Mouse (Mus musculus) heart, postnatal 36 days (tissue): ENCODE results near the gene Necab2. TPM values are rescaled to one million over a fixed set of nuclear protein-coding genes. Genes with fewer than 3 reads are reported as not detected.

Source experiments
- DNase-seq, 2 experiments: peaks; one replicate each; pipeline ENCODE4 v3.0.0; 2021 to 2022
- intact Hi-C: fragments of 180-260 bp; cut with DNase I; formaldehyde crosslinking; loops from one replicate; pipeline ENCODE4 v1.15.1; 2025
- total RNA-seq, 2 experiments: library from RNA; stranded (reverse); gene quantifications; 2 replicates each; pipeline ENCODE4 v1.2.3; 2021

Necab2 gene
- total RNA-seq, 2 experiments from 2014 or later: not detected

DNA sequence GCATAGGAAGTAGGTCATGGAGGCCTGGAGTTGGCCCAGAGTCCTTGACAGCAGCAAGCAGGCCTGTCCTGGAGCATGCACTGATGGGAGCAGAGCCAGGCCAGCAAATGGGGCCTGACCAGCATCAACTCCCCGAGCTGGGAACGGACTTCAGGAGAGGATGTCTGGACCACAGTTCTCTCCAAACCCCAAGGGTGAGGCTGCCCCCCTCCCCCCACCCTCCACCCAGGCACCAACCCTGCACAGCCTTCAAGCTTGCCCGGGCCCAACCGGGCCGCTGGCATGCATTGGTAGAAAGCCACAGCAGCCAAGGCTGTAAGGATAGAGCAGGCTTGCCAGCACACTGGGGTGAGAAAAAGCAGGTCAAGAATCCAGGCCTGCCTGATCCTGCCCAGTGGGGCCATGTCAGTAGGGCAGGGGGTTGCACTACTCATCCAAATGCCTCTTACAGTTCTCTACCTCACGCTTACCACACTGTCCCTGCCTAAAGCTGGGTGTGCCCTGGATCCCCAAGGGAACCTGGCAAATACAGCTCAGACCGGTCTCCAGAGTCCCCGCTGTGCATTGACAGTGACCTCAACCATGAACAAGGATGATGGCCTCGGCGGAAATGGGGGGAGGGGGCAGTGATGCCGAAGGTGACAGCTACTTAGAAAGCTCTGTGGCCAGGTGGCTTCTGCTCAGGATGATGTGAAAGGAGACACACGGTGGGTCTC, 18.7 kb upstream of the Necab2 start:
- intact Hi-C loops: no loop called here
- DNase-seq: peak in 1 of 2 experiments; percentile 39

DNA sequence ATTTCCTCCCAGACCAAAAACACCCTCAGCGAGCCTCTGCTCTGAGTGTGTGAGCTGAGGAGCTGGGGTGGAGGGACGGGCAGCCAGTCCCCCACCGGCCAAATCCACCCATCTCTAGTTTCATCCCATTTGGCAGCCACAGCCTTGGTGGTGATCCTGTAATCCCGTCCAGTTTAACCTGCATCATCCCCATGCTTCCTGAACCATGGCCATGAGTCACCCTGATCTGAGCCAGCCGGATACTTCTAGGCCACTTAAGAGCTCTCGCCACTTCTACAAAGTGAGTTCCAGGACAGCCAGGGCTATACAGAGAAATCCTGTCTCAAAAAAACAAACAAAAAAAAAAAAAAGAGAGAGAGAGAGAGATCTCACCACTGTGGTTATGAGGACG, 18.2 kb upstream of the Necab2 start:
- intact Hi-C loops: no loop called here
- DNase-seq: no peak

DNA sequence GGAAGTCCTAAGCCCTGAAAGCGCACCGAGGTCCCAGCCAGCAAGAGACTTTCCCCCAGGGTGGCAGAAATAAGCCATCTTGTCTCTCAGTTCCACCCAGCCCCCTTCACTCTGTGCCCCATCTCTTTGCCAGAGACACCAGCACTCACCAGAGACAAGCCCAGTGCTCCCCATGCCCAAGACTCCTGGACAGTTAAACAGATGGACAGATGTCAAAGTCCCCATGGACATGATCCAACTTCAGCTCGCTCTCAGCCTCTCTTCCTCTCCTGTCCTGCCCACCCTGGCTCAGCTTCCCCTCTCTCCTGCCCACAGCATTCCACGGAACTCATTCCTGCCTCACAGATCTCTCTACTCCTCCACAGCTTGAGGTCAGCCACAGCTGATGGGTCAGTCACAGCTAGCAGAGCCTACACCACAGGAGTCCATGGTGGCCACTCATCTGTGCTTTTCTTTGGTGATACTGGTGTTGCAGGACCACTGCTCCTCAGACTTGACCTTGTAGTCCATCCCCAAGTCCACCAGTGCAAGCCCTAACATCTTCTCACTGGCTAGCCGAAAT, 17.7 kb upstream of the Necab2 start:
- DNase-seq: no peak
- intact Hi-C loops: no loop called here

GRCm38 (mm10) chr8:119429552-119429951, 17.0 kb upstream of the Necab2 start:
- no peak for DNase-seq
- intact Hi-C loops: no loop called here

GRCm38 (mm10) chr8:119430250-119430649, 16.3 kb upstream of the Necab2 start:
- intact Hi-C loops: no loop called here

DNA sequence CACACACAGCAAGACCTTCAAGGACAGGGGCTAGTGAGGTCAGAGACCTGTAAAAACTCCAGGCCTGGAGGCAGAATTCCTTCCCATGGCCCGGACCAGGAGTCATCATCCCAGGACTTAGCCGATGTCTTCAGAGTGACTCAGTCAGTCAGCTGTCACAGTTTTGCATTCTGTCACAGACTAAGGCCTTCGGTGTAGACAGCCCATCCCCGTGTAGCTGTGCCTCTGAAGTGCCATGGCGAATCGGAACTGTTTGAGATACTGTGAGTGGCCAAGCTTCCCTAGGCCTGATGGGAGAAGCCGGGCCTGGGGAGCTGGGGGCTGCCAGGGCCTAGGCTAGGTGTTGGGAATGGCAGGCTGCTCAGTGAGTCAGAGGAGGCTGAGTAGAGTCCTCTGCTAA, 15.8 kb upstream of the Necab2 start:
- intact Hi-C loops: no loop called here
- no peak for DNase-seq

More at GRCm38 (mm10) chr8:119430250-119430649, 16.3 kb upstream of the Necab2 start:
- no peak for DNase-seq

- no peak for DNase-seq
- intact Hi-C loops: no loop called here
Observed at GRCm38 (mm10) chr8:119432372-119432771, 14.1 kb upstream of the Necab2 start.

DNA sequence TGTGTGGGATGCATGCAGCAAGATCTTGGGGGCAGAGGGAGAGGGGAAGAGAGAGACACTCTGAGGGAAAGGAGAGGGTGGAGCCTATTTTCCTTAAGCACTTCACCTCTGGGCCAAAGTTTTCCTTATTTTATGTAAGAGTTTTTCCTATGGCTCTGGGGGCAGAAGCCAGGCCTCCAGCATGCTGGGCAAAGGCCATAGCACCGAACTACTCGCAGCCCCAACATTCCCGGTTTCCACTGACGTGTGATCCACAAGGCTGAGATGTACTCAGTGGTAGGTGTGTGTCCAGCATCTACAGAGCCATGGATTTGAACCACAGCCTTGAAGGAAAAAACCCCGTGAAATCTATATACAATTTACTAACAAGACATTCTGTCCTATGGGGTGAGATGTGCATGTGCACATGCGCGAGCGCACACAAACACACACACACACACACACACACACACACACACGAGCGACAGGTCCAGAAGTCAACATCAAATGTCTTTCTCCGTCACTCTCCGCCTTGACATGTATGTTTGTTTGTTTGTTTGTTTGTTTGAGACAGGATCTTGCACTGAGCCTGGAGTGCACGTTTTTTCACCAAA, 12.8 kb upstream of the Necab2 start, which contains the start of gene Osgin1:
Gene Osgin1, plus strand, starts transcription at position 543 of the 593 bp plus-strand sequence.
- intact Hi-C loops: no loop called here
- no peak for DNase-seq

DNA sequence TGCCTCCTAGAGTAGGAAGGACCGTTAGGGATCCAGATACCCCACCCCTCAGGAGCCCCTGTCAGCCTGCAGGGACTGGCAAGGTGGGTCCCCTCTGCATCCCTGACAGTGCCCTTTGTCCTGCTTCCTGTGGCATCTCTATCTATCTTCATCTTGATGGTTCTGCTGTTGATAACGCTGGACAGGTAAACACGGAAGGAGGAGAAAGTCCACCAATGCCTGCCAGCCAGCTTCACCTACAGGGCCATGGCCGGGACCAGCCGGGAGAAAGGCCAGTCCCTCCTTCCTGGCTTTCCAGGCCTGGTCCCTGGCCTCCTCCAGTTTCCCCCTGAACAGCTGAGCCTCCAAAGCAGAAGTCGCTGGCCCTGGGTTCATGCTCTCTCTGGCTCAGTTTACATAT, 11.9 kb upstream of the Necab2 start:
- intact Hi-C loops: no loop called here

DNA sequence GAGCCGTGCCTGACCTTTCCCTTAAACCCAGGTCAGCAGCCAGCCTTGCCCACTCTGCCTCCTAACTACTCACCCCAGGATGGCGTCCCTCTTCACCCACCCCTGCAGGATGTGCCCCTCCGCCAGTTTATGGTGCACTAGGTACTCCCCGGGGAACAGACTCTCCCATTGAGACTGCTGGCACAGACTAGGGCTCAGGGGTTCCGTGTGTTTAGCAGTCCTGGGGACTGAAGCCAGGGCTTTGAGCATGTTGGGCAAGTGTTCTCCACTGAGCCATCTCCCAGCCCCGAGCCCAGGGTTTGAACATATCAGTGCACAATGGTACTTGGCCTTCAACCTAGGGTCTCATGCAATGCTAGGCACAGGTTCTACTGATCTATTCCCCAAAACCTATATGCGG, 11.0 kb upstream of the Necab2 start:
- DNase-seq: no peak
- intact Hi-C loops: no loop called here

More for the DNA sequence above, 11.9 kb upstream of the Necab2 start:
- DNase-seq: no peak

GRCm38 (mm10) chr8:119436331-119436730, 10.2 kb upstream of the Necab2 start:
- intact Hi-C loops: loop anchor here (2.0 kb wide), 1 partner anchor 14 kb away; no protein-coding TSS in a partner anchor

GRCm38 (mm10) chr8:119436933-119437332, 9.6 kb upstream of the Necab2 start:
- intact Hi-C loops: loop anchor here (2.0 kb wide), 1 partner anchor 14 kb away; no protein-coding TSS in a partner anchor
- DNase-seq: peak; percentile 85 to 87

More at GRCm38 (mm10) chr8:119436331-119436730, 10.2 kb upstream of the Necab2 start:
- no peak for DNase-seq

DNA sequence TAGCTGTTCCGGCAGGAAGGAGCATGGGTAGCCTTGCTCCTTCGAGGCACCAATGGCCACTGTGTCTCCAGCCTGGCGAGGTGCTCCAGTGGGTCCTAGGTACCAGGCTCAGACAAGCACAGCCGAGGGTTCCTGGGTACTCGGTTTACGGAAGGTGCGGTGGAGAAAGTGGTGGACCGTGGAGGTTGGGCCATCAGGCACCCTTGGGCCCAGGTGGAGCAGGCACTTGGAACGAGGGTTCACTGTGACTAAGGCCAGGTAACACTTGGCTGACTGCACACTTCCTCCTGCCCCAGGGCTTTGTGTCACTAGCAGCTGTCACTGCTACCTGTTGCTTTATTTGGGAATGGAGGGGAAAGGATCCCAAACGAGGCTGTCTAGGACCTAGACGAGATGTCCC, 9.0 kb upstream of the Necab2 start:
- DNase-seq: no peak
- intact Hi-C loops: loop anchor here (2.0 kb wide), 1 partner anchor 15 kb away; no protein-coding TSS in a partner anchor

DNA sequence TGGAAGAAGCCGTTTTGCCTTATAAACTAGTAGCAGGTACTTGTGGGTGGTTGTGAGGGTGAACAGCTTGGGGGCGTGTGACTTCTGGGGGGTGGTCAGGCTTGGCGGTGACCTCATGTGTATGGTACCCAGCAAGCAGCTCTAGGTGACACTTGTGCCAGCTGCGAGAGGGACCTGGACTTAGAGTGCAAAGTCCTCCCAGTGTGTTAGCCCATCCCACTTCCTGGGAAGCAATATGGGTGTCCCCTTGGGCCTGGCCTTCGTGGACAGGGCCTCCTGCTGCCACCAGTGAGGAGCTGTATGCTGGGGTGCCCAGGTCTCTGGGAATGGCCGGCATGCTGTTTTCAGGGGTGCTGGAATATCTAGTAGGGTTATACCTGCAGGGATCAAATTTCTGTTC, 7.6 kb upstream of the Necab2 start:
- intact Hi-C loops: no loop called here

DNA sequence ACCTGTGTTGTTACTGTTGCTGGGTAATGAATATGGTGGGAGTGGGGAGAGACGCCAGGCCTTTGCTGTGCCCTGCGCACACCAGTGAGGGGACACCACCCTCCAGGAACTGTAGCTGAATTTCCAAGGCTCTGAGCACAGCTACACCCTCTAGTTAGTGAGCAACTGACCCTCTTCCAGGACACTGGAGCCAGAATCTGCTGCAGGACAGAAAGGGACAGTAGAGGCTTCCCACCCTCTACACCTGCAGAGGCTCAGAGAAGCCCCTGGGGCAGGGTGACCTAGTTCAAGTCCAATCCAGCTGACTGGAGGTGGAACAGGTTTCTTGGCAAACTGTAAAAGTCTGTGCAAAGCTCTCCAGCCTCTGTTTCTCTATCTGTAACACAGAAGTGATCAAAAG, 7.1 kb upstream of the Necab2 start:
- intact Hi-C loops: no loop called here
- no peak for DNase-seq

More for the DNA sequence above, 7.6 kb upstream of the Necab2 start:
- DNase-seq: no peak

- intact Hi-C loops: loop anchor here (1.0 to 2.0 kb wide), 2 partner anchors 28 to 165 kb away; partner anchors contain the start of gene Taf1c
Observed at GRCm38 (mm10) chr8:119439893-119440249, 6.6 kb upstream of the Necab2 start.

GRCm38 (mm10) chr8:119440250-119440951, 6.1 kb upstream of the Necab2 start:
- intact Hi-C loops: loop anchor here (1.0 to 2.0 kb wide), 2 partner anchors 28 to 164 kb away; partner anchors contain the start of gene Taf1c
- peak; percentile 78 to 86 for DNase-seq

More at GRCm38 (mm10) chr8:119439893-119440249, 6.6 kb upstream of the Necab2 start:
- DNase-seq: no peak

GRCm38 (mm10) chr8:119440952-119441270, 5.6 kb upstream of the Necab2 start:
- no peak for DNase-seq
- intact Hi-C loops: loop anchor here (1.0 to 2.0 kb wide), 2 partner anchors 29 to 164 kb away; partner anchors contain the start of gene Taf1c

GRCm38 (mm10) chr8:119442013-119442412, 4.5 kb upstream of the Necab2 start:
- intact Hi-C loops: no loop called here
- DNase-seq: no peak

GRCm38 (mm10) chr8:119442970-119443369, 3.5 kb upstream of the Necab2 start:
- no peak for DNase-seq

More at GRCm38 (mm10) chr8:119442970-119443369, 3.5 kb upstream of the Necab2 start:
- intact Hi-C loops: no loop called here
